Mouse (Mus musculus): ENCODE measurements at regions not wholly inside any gene's neighbourhood (a gene's known extent, or its start where the extent isn't known, plus 50 kb on each side); places are given as distances from the start of the nearest gene placed in this dataset.

GRCm38 (mm10) chr4:84150698-84151097 is 524.4 kb downstream of the Bnc2 start:
- ATAC-seq: 0 out of 2 replicates have a peak, but pooled peaks have one; percentile 42
- peaks cover 6% of the 10 kb centered on the region; the same call in 1 of the 2 replicates for H3K4me1 ChIP-seq (ENCODE audit: control insufficient read depth, insufficient read depth, low read length)

GRCm38 (mm10) chr4:84151247-84151646 is 523.8 kb downstream of the Bnc2 start:
- no peak overlapping the region for H3K4me2 ChIP-seq (ENCODE audit: low read length)
- H3K27ac ChIP-seq (ENCODE audit: low read length): no peak overlapping the region
- H3K36me3 ChIP-seq (ENCODE audit: control insufficient read depth, insufficient read depth, low read length): no peaks in the 10 kb centered on the region
- H3K4me3 ChIP-seq (ENCODE audit: low read depth, low read length): no peak overlapping the region
- WGBS: 82% methylated on average over 9 of the region's 9 CpGs
- no peaks in the 10 kb centered on the region; the same call in 1 of the 2 replicates for H3K27me3 ChIP-seq (ENCODE audit: control insufficient read depth, insufficient read depth, low read depth, low read length)
- peaks cover 6% of the 10 kb centered on the region; the same call in 1 of the 2 replicates for H3K4me1 ChIP-seq (ENCODE audit: control insufficient read depth, insufficient read depth, low read length)
- no peak overlapping the region for H3K9ac ChIP-seq (ENCODE audit: low read depth, low read length)
- ATAC-seq: no peak
- no peaks in the 10 kb centered on the region for H3K9me3 ChIP-seq (replicated peaks; ENCODE audit: control insufficient read depth, low read length, poor library complexity, severe bottlenecking)

More at GRCm38 (mm10) chr4:84150698-84151097, 524.4 kb downstream of the Bnc2 start:
- Histone ChIP-seq H3K27me3 (ENCODE audit: control insufficient read depth, insufficient read depth, low read depth, low read length) (no peaks in the 10 kb centered on the region; the same call in 1 of the 2 replicates), H3K9me3 (replicated peaks; ENCODE audit: control insufficient read depth, low read length, poor library complexity, severe bottlenecking) (no peaks in the 10 kb centered on the region), H3K36me3 (ENCODE audit: control insufficient read depth, insufficient read depth, low read length) (no peaks in the 10 kb centered on the region), H3K9ac (ENCODE audit: low read depth, low read length) (0 out of 2 replicates have a peak overlapping the region, but pooled peaks have one; percentile 37), H3K4me3 (ENCODE audit: low read depth, low read length) (no peak overlapping the region), H3K27ac (ENCODE audit: low read length) (no peak overlapping the region), H3K4me2 (ENCODE audit: low read length) (no peak overlapping the region)
- WGBS: 32% methylated on average over 3 of the region's 3 CpGs

- H3K4me3 ChIP-seq (ENCODE audit: low read depth, low read length): no peak overlapping the region
- no peak overlapping the region for H3K4me2 ChIP-seq (ENCODE audit: low read length)
- ATAC-seq: no peak
- no peak overlapping the region for H3K27ac ChIP-seq (ENCODE audit: low read length)
- H3K9ac ChIP-seq (ENCODE audit: low read depth, low read length): no peak overlapping the region
- WGBS: 59% methylated on average over 6 of the region's 6 CpGs
- H3K9me3 ChIP-seq (replicated peaks; ENCODE audit: control insufficient read depth, low read length, poor library complexity, severe bottlenecking): no peaks in the 10 kb centered on the region
- H3K36me3 ChIP-seq (ENCODE audit: control insufficient read depth, insufficient read depth, low read length): no peaks in the 10 kb centered on the region
- H3K4me1 ChIP-seq (ENCODE audit: control insufficient read depth, insufficient read depth, low read length): peaks cover 6% of the 10 kb centered on the region; the same call in 1 of the 2 replicates
- H3K27me3 ChIP-seq (ENCODE audit: control insufficient read depth, insufficient read depth, low read depth, low read length): no peaks in the 10 kb centered on the region; the same call in 1 of the 2 replicates
Measured at GRCm38 (mm10) chr4:84151971-84152450, 523.1 kb downstream of the Bnc2 start.

- no peak for ATAC-seq
- no peaks in the 10 kb centered on the region; the same call in 1 of the 2 replicates for H3K27me3 ChIP-seq (ENCODE audit: control insufficient read depth, insufficient read depth, low read depth, low read length)
- peaks cover 6% of the 10 kb centered on the region; the same call in 1 of the 2 replicates for H3K4me1 ChIP-seq (ENCODE audit: control insufficient read depth, insufficient read depth, low read length)
- H3K4me3 ChIP-seq (ENCODE audit: low read depth, low read length): no peak overlapping the region
- no peaks in the 10 kb centered on the region for H3K36me3 ChIP-seq (ENCODE audit: control insufficient read depth, insufficient read depth, low read length)
- no peak overlapping the region for H3K9ac ChIP-seq (ENCODE audit: low read depth, low read length)
- no peaks in the 10 kb centered on the region for H3K9me3 ChIP-seq (replicated peaks; ENCODE audit: control insufficient read depth, low read length, poor library complexity, severe bottlenecking)
- H3K4me2 ChIP-seq (ENCODE audit: low read length): no peak overlapping the region
- no peak overlapping the region for H3K27ac ChIP-seq (ENCODE audit: low read length)
- 97% methylated on average over 9 of the region's 9 CpGs for WGBS
Measured at GRCm38 (mm10) chr4:84153571-84153970, 521.5 kb downstream of the Bnc2 start.

GRCm38 (mm10) chr4:84157911-84158647 is 517.0 kb downstream of the Bnc2 start:
- no peaks in the 10 kb centered on the region for H3K9me3 ChIP-seq (replicated peaks; ENCODE audit: control insufficient read depth, low read length, poor library complexity, severe bottlenecking)
- H3K27me3 ChIP-seq (ENCODE audit: control insufficient read depth, insufficient read depth, low read depth, low read length): no peaks in the 10 kb centered on the region
- H3K4me2 ChIP-seq (ENCODE audit: low read length): no peak overlapping the region
- no peak overlapping the region for H3K27ac ChIP-seq (ENCODE audit: low read length)
- WGBS: 92% methylated on average over 5 of the region's 5 CpGs
- no peak overlapping the region for H3K9ac ChIP-seq (ENCODE audit: low read depth, low read length)
- no peak overlapping the region for H3K4me3 ChIP-seq (ENCODE audit: low read depth, low read length)
- no peaks in the 10 kb centered on the region for H3K36me3 ChIP-seq (ENCODE audit: control insufficient read depth, insufficient read depth, low read length)
- ATAC-seq: no peak
- H3K4me1 ChIP-seq (ENCODE audit: control insufficient read depth, insufficient read depth, low read length): no peaks in the 10 kb centered on the region

GRCm38 (mm10) chr4:84163362-84163761 is 511.7 kb downstream of the Bnc2 start:
- Histone ChIP-seq H3K4me2 (ENCODE audit: low read length) (no peak overlapping the region), H3K4me3 (ENCODE audit: low read depth, low read length) (no peak overlapping the region), H3K9me3 (replicated peaks; ENCODE audit: control insufficient read depth, low read length, poor library complexity, severe bottlenecking) (no peaks in the 10 kb centered on the region), H3K9ac (ENCODE audit: low read depth, low read length) (no peak overlapping the region), H3K36me3 (ENCODE audit: control insufficient read depth, insufficient read depth, low read length) (no peaks in the 10 kb centered on the region), H3K27me3 (ENCODE audit: control insufficient read depth, insufficient read depth, low read depth, low read length) (no peaks in the 10 kb centered on the region), H3K27ac (ENCODE audit: low read length) (no peak overlapping the region), H3K4me1 (ENCODE audit: control insufficient read depth, insufficient read depth, low read length) (no peaks in the 10 kb centered on the region)
- 95% methylated on average over 6 of the region's 6 CpGs for WGBS
- no peak for ATAC-seq

GRCm38 (mm10) chr4:84165256-84165655 is 509.8 kb downstream of the Bnc2 start:
- no peak overlapping the region for H3K9ac ChIP-seq (ENCODE audit: low read depth, low read length)
- H3K27ac ChIP-seq (ENCODE audit: low read length): no peak overlapping the region
- H3K9me3 ChIP-seq (replicated peaks; ENCODE audit: control insufficient read depth, low read length, poor library complexity, severe bottlenecking): no peaks in the 10 kb centered on the region
- H3K27me3 ChIP-seq (ENCODE audit: control insufficient read depth, insufficient read depth, low read depth, low read length): no peaks in the 10 kb centered on the region
- no peak for ATAC-seq
- no peak overlapping the region for H3K4me2 ChIP-seq (ENCODE audit: low read length)
- H3K4me3 ChIP-seq (ENCODE audit: low read depth, low read length): no peak overlapping the region
- H3K4me1 ChIP-seq (ENCODE audit: control insufficient read depth, insufficient read depth, low read length): no peaks in the 10 kb centered on the region
- H3K36me3 ChIP-seq (ENCODE audit: control insufficient read depth, insufficient read depth, low read length): no peaks in the 10 kb centered on the region
- WGBS: 79% methylated on average over 3 of the region's 3 CpGs

- no peaks in the 10 kb centered on the region for H3K27me3 ChIP-seq (ENCODE audit: control insufficient read depth, insufficient read depth, low read depth, low read length)
- 0 out of 2 replicates have a peak overlapping the region, but pooled peaks have one; percentile 3 for H3K4me2 ChIP-seq (ENCODE audit: low read length)
- H3K4me3 ChIP-seq (ENCODE audit: low read depth, low read length): no peak overlapping the region
- H3K4me1 ChIP-seq (ENCODE audit: control insufficient read depth, insufficient read depth, low read length): peaks cover 5% of the 10 kb centered on the region
- H3K9me3 ChIP-seq (replicated peaks; ENCODE audit: control insufficient read depth, low read length, poor library complexity, severe bottlenecking): no peaks in the 10 kb centered on the region
- no peaks in the 10 kb centered on the region for H3K36me3 ChIP-seq (ENCODE audit: control insufficient read depth, insufficient read depth, low read length)
- peak; percentile 77 for ATAC-seq
- H3K9ac ChIP-seq (ENCODE audit: low read depth, low read length): no peak overlapping the region
- no peak overlapping the region for H3K27ac ChIP-seq (ENCODE audit: low read length)
- WGBS: 15% methylated on average over 6 of the region's 6 CpGs
Measured at GRCm38 (mm10) chr4:84172841-84173240, 502.2 kb downstream of the Bnc2 start.

- Histone ChIP-seq H3K9me3 (replicated peaks; ENCODE audit: control insufficient read depth, low read length, poor library complexity, severe bottlenecking) (no peaks in the 10 kb centered on the region), H3K4me3 (ENCODE audit: low read depth, low read length) (no peak overlapping the region), H3K4me2 (ENCODE audit: low read length) (no peak overlapping the region), H3K9ac (ENCODE audit: low read depth, low read length) (no peak overlapping the region), H3K27ac (ENCODE audit: low read length) (no peak overlapping the region), H3K27me3 (ENCODE audit: control insufficient read depth, insufficient read depth, low read depth, low read length) (no peaks in the 10 kb centered on the region), H3K36me3 (ENCODE audit: control insufficient read depth, insufficient read depth, low read length) (no peaks in the 10 kb centered on the region), H3K4me1 (ENCODE audit: control insufficient read depth, insufficient read depth, low read length) (peaks cover 5% of the 10 kb centered on the region)
- WGBS: 35% methylated on average over 2 of the region's 2 CpGs
- no peak for ATAC-seq
Measured at GRCm38 (mm10) chr4:84173441-84173840, 501.6 kb downstream of the Bnc2 start.
